Mouse (Mus musculus): ENCODE measurements around the gene Tmem198b.

DNA sequence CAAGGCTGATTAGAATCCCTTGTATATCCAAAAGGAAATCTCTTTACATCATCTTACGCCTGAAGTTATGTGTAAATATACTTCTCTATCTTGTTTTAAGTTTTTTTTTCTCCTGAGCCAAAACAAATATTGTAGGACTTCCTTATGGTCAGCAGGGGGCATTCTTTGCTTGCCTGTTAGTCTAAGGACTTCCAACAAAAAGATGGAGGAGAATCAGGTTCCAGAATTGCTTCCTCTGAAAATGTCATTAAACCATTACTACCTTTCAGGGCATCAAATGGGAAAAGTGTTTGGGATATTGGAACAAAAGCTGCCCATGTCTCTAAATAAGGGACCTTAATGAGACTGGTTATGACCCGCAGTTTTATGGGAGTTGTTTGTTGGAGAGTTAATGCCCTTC lies 41.3 kb upstream of the Tmem198b start:
- no peak for TF ChIP-seq POLR2A (IDR thresholded peaks at IDR 0.05; ENCODE audit: low read depth, low read length)
- TF ChIP-seq CTCF (IDR thresholded peaks at IDR 0.05; ENCODE audit: extremely low read depth, insufficient read depth, insufficient read length, insufficient replicate concordance): no peak
